Mouse (Mus musculus): ENCODE measurements around the gene Oxnad1.

- TF ChIP-seq CTCF (conservative IDR thresholded peaks at IDR 0.05 in 1 of 2, IDR thresholded peaks at IDR 0.05 in 1 of 2; ENCODE audit: low read depth in 2 of 2, low read length in 2 of 2) (no peak), POLR2A (IDR thresholded peaks at IDR 0.05; ENCODE audit: low read depth, low read length) (no peak)
Measured at GRCm38 (mm10) chr14:32106911-32107310, 21.7 kb downstream of the Oxnad1 start.
